Mouse (Mus musculus) liver, adult 2 months (tissue): ENCODE results near the gene Ly75.

Experiments
- CTCF ChIP-seq: fragments of 200-500 bp; IDR thresholded peaks from 2 replicates; pipeline ENCODE4 v1.5.1; 2011; ENCODE audit warnings: low read depth, low read length, control low read depth
- POLR2A ChIP-seq: fragments of 200-500 bp; IDR thresholded peaks from 2 replicates; pipeline ENCODE4 v1.6.1; 2011; ENCODE audit warnings: low read length, control low read depth; ENCODE audit not compliant: insufficient read depth; ENCODE audit errors: extremely low read depth

- no peak for TF ChIP-seq POLR2A
- TF ChIP-seq CTCF = no peak
Observed at GRCm38 (mm10) chr2:60384083-60384762, 1.1 kb upstream of the Ly75 start.
